Mouse (Mus musculus) right cerebral cortex, postnatal 25 days (tissue): ENCODE results near the gene Bhlhe41.

Experiments used
- DNase-seq: peaks from one replicate; pipeline ENCODE4 v3.0.0; 2022

Gene Bhlhe41

DNA sequence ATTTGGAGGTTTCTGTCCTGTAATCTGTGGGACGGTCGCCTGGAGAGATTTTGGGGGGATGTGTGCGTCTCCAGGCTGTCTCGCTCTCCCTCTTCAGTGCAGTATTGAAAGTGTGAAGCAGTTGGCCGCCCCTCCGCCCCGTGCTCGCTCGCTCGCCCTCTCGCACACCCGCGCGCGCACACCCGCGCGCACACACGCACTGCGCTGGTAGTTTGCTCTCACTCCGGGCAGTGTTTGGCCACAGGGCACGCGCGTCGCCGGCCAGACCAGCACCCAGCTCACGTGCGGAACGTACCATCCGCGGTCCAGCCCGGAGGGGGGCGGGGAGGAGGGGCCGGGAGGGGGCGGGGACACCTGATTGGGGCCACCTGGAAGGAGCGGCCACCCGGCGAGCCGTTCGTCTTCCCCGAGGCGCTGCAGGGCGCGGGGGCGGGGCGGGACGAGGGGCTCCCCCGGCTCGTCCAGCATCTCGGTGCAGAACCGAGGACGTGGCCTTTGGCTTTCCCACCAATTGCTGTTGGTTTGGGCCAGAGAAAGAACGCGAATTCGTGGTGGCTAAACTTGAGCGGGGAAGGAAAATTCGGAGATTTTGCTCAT is at the start of gene Bhlhe41:
Gene Bhlhe41 (minus strand): TSS at position 270 of the 597 bp plus-strand sequence.
- peak; percentile 80 for DNase-seq

- no peak for DNase-seq
These were observed 46.9 kb upstream of the Bhlhe41 start for GRCm38 (mm10) chr6:145912232-145912631.

GRCm38 (mm10) chr6:145910469-145911426 is 45.4 kb upstream of the Bhlhe41 start:
- DNase-seq = no peak

DNA sequence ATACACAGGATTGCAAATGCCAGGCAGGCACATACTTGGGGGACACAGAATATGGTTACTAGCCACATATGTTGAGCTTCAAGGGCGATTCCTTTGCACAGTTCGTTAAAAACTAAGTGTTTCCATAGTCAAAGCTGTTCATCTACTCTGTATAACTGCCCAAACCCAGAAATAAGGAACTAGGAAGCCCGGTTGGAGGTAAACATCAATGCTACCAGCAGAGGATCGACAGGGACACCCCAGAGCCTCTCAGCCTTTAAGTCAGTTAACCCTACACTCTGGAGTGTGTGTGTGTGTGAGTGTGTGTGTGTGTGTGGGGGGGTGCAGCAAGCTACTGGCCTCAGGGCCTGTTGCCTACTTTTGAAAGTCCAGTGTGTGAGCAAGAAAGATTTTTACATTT is 44.6 kb upstream of the Bhlhe41 start:
- DNase-seq = no peak

GRCm38 (mm10) chr6:145906096-145906890 is 40.9 kb upstream of the Bhlhe41 start:
- DNase-seq = no peak

DNA sequence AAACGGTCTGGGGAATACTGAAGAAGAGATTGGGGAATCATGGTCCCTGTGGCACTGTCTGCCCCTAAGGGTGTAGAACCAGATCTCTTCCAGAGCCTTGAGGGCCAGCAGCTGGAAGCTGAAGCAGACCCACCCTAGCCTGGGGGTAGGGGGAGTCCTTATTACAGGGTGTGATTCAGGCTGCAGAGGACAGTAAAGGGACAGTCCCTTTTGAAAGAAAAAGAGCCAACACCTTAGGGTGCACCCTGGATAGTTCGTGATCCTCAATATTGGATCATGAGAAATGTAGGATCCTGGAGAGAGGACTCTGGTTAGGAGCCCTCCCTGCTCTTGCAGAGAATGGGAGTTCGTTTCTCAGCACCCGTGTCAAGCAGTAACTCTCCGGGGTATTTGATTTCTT is 39.3 kb upstream of the Bhlhe41 start:
- no peak for DNase-seq

GRCm38 (mm10) chr6:145904169-145904568 is 38.8 kb upstream of the Bhlhe41 start:
- no peak for DNase-seq

GRCm38 (mm10) chr6:145894669-145895342 is 29.4 kb upstream of the Bhlhe41 start:
- DNase-seq = no peak

DNA sequence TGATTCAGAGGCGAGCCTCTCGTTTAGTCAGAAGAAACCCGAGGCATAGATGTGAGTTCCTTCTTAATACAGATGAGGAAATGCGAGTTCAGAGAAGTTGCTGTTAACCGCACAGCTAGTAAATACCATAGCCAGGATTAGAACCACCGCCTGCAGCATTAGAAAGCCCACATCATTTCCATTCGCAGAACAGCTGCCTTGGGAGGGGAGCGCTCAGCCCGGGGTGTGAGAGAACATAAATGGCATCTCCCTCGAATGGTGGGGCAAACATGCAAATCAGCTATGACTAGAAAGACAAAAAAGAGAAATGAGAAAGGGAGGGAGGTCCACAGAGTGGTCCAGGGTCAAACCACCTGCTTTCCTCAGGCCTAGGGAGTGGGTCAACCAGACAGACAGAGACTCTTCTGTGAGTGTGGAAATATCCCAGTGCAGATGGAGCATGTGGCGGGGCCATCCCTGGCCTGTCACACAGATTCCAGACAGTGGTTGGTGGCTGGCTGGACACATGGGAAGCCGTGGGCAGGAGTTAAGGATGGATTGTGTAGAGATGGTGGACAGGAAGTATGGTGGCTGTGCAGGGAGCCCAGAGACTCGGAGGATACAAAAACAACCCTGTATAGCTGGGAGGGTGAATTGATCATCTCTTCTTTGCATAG is 28.1 kb upstream of the Bhlhe41 start:
- DNase-seq = no peak

DNA sequence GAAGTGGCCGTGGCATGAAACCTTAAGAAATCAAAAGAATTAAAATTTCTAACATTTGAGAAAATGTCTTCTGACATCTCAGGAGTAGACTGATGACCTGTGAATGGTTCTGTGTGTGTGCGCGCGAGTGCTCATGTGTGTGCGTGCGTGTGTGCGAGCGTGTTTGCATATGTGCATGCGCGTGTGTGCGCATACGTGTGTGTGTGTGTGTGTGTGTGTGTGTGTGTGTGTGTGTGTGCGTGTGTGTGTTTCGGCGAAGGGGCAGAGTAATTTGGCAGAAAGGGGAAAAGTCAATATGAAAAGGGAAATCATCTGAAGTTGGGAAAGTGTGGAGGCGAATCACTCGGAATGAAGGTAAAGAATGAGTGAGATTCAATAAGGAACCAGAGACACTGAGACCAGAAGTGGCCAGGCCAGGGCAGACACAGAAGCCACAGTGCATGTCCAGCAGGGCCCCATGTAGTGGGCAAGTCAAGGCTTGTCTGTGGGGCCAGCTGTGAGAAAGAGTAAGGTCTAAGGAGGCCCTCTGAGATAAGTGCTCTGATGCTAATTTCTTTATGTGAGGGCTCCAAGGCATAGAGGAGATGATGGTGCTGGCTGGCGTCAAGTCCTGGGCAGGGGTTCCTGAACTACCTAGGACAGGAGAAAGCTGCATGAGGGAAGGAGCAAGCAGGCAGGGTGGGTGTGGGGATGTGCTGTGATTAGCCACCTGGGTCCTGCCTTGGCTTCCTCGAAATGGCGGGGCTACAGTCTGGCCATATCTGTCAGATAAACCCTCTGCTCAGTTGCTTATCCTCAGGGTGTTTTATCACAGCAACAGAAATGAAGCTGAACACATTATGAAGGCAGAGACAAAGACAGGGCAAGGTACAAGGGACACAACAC is 27.3 kb upstream of the Bhlhe41 start:
- DNase-seq = no peak

DNA sequence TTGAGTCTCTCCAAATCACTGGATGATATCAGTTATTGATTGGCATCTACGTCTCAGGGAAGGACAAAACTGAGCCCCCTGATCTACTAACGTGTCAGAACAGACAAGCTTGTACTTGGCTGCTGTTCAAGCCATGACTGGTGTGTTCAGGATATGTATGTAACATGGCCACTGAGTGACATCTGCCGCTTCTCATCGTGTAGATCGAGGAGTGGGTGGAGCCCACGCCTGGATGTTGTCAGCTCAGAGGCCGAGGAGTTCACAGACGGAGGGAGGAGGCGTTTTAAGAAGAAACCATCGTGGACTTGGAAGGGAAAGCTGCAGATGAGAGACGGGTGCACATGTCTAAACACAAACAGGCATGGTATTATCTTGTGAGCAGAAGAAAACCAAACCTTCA is 26.6 kb upstream of the Bhlhe41 start:
- no peak for DNase-seq

- no peak for DNase-seq
These were observed 22.4 kb upstream of the Bhlhe41 start for GRCm38 (mm10) chr6:145887719-145888118.

- no peak for DNase-seq
These were observed 20.9 kb upstream of the Bhlhe41 start for GRCm38 (mm10) chr6:145886277-145886676.

DNA sequence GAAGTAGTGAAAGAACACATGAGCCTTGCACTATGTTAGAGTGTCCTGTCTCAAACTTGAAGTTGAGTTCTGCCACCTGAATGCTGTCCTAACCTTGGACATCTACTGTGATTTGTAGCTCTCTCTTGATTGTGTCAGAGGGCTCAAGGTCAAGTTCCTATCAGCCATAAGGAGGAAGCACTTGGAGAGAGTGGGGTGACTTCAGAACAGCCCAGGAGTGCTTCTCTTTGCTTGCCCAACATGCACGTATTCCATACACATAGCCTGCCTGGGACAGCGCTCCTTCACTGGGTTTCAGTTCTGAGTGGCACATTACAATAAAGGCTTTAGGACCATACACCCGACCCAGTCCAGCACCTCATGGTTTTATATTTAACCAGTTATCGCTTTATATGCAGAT is 19.7 kb upstream of the Bhlhe41 start:
- no peak for DNase-seq

DNA sequence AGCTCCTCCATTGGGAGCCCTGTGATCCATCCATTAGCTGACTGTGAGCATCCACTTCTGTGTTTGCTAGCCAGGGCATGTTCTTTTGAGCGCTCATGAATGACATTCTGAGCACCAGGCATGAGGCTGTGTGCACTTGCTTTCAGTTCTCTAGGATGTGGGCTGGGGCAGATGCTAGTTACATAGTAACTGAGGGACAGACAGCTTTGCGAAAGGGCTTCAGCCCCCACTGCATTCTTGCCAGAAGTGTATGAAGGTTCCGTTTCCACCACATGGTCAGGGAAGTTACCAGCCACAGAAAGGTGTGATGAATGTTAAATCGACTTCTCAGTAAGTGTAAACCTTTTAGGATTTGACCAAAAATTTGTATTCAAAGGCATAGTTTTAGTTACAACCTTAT is 18.3 kb upstream of the Bhlhe41 start:
- DNase-seq = no peak

DNA sequence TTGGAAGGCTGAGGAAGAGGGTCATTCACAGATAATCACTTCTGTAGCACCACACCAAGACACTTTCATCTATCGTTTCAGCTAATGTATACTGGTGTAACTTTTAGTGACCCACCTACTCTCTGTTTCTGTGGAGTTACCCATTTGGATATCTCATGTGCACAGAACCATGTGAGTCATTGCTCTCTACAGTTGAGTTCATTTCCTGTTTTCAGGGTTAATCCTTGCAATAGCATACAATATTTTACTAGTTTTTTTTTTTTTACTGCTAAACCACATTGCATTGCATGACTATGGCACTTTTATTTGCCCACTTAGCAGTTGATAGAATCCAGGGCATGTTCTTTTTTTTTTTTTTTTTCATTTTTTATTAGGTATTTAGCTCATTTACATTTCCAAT is 17.7 kb upstream of the Bhlhe41 start:
- DNase-seq = no peak

- no peak for DNase-seq
These were observed 15.3 kb upstream of the Bhlhe41 start for GRCm38 (mm10) chr6:145880609-145881008.

GRCm38 (mm10) chr6:145876986-145877735 is 11.8 kb upstream of the Bhlhe41 start:
- DNase-seq = no peak

- DNase-seq = no peak
These were observed 8.0 kb upstream of the Bhlhe41 start for GRCm38 (mm10) chr6:145873354-145873753.

DNA sequence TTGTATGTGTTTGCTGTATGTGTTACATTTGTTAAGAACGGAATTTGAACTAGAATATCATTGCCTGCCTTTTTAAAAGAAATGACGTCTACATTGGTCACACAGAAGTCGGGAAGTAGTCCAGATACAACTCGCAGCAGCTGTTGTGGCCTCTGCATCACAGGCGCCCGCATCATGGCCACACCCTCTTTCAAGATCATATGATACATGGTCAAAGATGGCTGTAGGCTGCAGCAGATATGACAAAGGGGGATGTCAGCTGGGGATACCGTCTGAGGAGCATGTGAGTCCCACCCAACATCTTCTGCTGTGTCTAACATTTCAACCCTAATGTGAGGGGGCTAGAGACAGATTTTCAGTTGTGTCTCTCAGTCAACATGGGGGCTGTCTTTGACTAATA is 6.7 kb upstream of the Bhlhe41 start:
- no peak for DNase-seq

GRCm38 (mm10) chr6:145870991-145871390 is 5.6 kb upstream of the Bhlhe41 start:
- no peak for DNase-seq
